Mouse (Mus musculus) lung, postnatal 0 days (tissue): ENCODE data around the gene Baz1b. TPM values are rescaled to one million over a fixed set of nuclear protein-coding genes. Genes with fewer than 3 reads are reported as not detected.

Source experiments
- ATAC-seq: fragments of 200-750 bp; cut with Nextera tagmentation; 2 replicates; pipeline ENCODE4 v1.8.0; 2017; ENCODE audit warnings: moderate library complexity
- DNase-seq: peaks from one replicate; pipeline ENCODE4 v3.0.0-alpha.2; 2016; ENCODE audit warnings: low spot score
- H3K27ac ChIP-seq: fragments of 300-500 bp; sonication (generic); 2 replicates; pipeline ENCODE4 v1.5.1; 2014; ENCODE audit warnings: antibody characterized with exemption, mild to moderate bottlenecking, low read length, mixed read lengths
- H3K27me3 ChIP-seq: fragments of 300-500 bp; sonication (generic); replicated peaks from 2 replicates; pipeline ENCODE4 v1.6.1; 2014; ENCODE audit warnings: low read length, mixed read lengths; ENCODE audit not compliant: insufficient read depth
- H3K36me3 ChIP-seq: fragments of 300-500 bp; sonication (generic); 2 replicates; pipeline ENCODE4 v1.6.1; 2014; ENCODE audit warnings: low read length, mixed read lengths; ENCODE audit not compliant: insufficient read depth
- H3K4me1 ChIP-seq: fragments of 300-500 bp; sonication (generic); 2 replicates; pipeline ENCODE4 v1.6.1; 2014; ENCODE audit warnings: antibody characterized with exemption, low read depth, low read length, mixed read lengths; ENCODE audit not compliant: insufficient read depth
- H3K4me2 ChIP-seq: fragments of 300-500 bp; sonication (generic); replicated peaks from 2 replicates; pipeline ENCODE4 v1.6.1; 2014; ENCODE audit warnings: low read depth, mild to moderate bottlenecking, low read length, moderate library complexity, mixed read lengths
- H3K4me3 ChIP-seq: fragments of 300-500 bp; sonication (generic); 2 replicates; pipeline ENCODE4 v1.5.1; 2014; ENCODE audit warnings: low read depth, low read length
- H3K9ac ChIP-seq: fragments of 300-500 bp; sonication (generic); replicated peaks from 2 replicates; pipeline ENCODE4 v1.6.1; 2014; ENCODE audit warnings: low read depth, mild to moderate bottlenecking
- H3K9me3 ChIP-seq: fragments of 300-500 bp; sonication (generic); 2 replicates; pipeline ENCODE4 v1.6.1; 2016; ENCODE audit warnings: low read length, mixed read lengths
- CTCF ChIP-seq: IDR thresholded peaks from 2 replicates; pipeline ENCODE4 v1.5.1; 2016; ENCODE audit warnings: antibody characterized with exemption, mild to moderate bottlenecking
- EP300 ChIP-seq: IDR thresholded peaks from 2 replicates; pipeline ENCODE4 v1.6.1; 2016; ENCODE audit warnings: antibody characterized with exemption, mild to moderate bottlenecking, control low read depth
- WGBS: fragments of 180-500 bp; shearing (Covaris S2); extraction: QIAGEN DNeasy Blood & Tissue Kit; methylation state at CpG from one replicate; pipeline ENCODE4 v1.1.7; 2014; 5-methylcytosine and 5-hydroxymethylcytosine counted together
- polyA plus RNA-seq: library from polyadenylated mRNA; unstranded; fragments of >200 nt; fragmentation: Nextera tagmentation; extraction: Ambion mirVana; gene quantifications from 2 replicates; pipeline ENCODE4 v1.2.1, GENCODE M21; 2015

Baz1b gene
- polyA plus RNA-seq, 1 experiment from 2014 or later, result 14.6 TPM

DNA sequence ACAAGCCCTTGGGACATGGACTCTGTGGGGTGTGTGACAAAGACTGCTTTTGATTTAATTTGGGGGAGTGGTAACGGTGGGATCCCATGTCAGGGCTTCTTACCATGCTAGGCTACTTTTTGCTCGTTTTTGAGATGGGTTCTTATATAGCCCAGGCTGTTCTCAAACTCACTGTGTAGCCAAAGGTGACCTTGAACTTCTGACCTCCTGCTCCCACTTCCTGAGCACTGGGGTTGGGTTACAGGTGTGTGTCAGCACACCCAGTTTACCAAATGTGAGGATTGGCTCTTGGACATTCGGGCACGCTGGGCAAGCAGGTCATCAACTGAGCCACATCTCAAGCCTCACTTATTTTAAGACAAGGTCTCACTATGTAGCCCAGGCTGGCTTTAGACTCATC lies 83.3 kb downstream of the Baz1b start:
- Histone ChIP-seq H3K4me3 (no peak overlapping the region), H3K27me3 (no peaks in the 10 kb centered on the region), H3K9me3 (no peaks in the 10 kb centered on the region), H3K4me2 (no peak overlapping the region), H3K27ac (no peak overlapping the region), H3K9ac (no peak overlapping the region), H3K4me1 (no peaks in the 10 kb centered on the region; the same call in 1 of the 2 replicates), H3K36me3 (no peaks in the 10 kb centered on the region)
- WGBS, result 71% methylated on average over 4 of the region's 4 CpGs
- no peak for TF ChIP-seq EP300
- no peak for TF ChIP-seq CTCF
- DNase-seq, result no peak
- no peak for ATAC-seq

DNA sequence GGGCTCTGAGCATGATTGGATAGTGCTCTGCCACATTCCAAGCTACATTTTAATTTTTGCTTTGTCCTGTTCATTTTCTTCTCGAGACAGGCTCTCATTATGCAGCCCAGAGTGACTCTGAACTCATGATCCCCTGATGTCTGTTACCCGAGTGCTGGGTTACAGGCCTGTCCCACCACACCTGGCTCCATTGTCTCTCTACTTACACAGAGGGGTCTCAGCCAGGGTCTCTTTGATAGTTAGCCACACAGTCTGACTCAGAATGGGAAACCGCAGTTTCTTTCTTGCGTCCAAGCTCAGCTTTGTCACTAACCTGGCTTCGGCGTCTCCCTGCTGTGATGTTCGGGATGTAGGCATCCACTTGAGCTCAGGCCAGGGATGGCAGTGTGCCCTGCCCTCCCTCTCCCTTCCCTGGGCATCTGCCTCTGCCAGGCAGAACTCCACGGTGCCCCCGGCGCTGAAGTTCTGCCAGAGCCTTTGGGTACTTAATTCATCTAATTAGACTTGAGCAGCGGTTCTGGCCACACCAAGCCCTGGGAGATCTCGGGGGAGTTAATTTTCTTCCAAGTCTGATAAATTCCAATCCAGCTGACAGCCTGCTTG lies 84.6 kb downstream of the Baz1b start:
- Histone ChIP-seq H3K27ac (no peak overlapping the region), H3K4me2 (no peak overlapping the region), H3K9me3 (no peaks in the 10 kb centered on the region), H3K9ac (no peak overlapping the region), H3K4me3 (no peak overlapping the region), H3K27me3 (peaks cover 4% of the 10 kb centered on the region; the same call in 1 of the 2 replicates), H3K4me1 (no peaks in the 10 kb centered on the region; the same call in 1 of the 2 replicates), H3K36me3 (no peaks in the 10 kb centered on the region)
- DNase-seq (no peak), ATAC-seq (no peak)
- 77% methylated on average over 12 of the region's 12 CpGs for WGBS
- TF ChIP-seq EP300, result no peak
- no peak for TF ChIP-seq CTCF

DNA sequence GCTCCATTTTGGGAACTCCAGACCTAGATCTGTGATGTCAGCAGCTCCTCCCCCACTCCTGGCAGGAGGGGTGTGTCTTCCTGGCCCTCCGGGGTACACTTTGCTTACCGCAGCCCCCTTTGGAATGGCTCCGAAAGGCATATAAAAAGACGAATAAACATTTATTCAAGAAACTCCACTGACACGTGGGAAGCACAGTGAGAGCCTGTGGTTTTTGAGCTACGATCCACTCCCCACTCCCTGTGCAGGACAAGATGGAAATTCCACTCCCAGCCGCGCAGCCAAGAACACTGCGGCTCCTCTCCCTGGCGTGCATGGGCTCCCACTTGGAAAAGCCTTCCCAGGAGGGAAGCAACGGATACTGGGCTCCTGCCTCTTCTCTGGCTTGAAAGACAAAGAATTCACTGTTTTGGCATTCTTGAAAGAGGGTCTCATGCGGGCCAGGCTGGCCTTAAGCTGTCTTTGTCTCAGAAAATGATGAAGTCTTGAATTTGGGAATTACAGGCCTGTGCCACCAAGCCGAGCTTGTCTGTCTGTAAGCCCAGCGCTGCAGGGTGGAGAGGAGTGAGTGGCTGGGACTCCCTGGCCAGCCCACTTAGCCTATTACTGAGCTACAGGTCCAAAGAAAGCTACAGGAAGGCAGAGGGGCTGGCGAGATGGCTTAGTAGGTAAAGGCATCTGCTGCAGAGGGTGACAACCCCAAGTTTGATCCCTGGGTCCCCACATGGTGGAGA lies 87.8 kb downstream of the Baz1b start:
- Histone ChIP-seq H3K27me3 (peaks cover 4% of the 10 kb centered on the region; the same call in 1 of the 2 replicates), H3K4me3 (no peak overlapping the region), H3K9me3 (no peaks in the 10 kb centered on the region), H3K4me1 (no peaks in the 10 kb centered on the region; the same call in 1 of the 2 replicates), H3K9ac (no peak overlapping the region), H3K4me2 (peak overlapping the region; percentile 31), H3K27ac (no peak overlapping the region), H3K36me3 (no peaks in the 10 kb centered on the region)
- no peak for ATAC-seq
- TF ChIP-seq CTCF, result no peak
- TF ChIP-seq EP300, result no peak
- 23% methylated on average over 15 of the region's 15 CpGs for WGBS
- DNase-seq, result no peak

GRCm38 (mm10) chr5:135276597-135276996 lies 89.5 kb downstream of the Baz1b start:
- ATAC-seq, result no peak
- Histone ChIP-seq H3K27ac (no peak overlapping the region), H3K9me3 (no peaks in the 10 kb centered on the region), H3K36me3 (no peaks in the 10 kb centered on the region), H3K4me3 (0 out of 2 replicates have a peak overlapping the region, but pooled peaks have one; percentile 12), H3K9ac (no peak overlapping the region), H3K27me3 (peaks cover 4% of the 10 kb centered on the region; the same call in 1 of the 2 replicates), H3K4me2 (no peak overlapping the region; the same call in 1 of the 2 replicates), H3K4me1 (no peaks in the 10 kb centered on the region; the same call in 1 of the 2 replicates)
- no peak for TF ChIP-seq CTCF
- TF ChIP-seq EP300, result no peak
- no peak for DNase-seq
- 9% methylated on average over 36 of the region's 36 CpGs for WGBS

- Histone ChIP-seq H3K4me1 (no peaks in the 10 kb centered on the region), H3K4me2 (no peak overlapping the region), H3K9me3 (no peaks in the 10 kb centered on the region), H3K4me3 (no peak overlapping the region), H3K27me3 (peaks cover 4% of the 10 kb centered on the region; the same call in 1 of the 2 replicates), H3K9ac (no peak overlapping the region), H3K27ac (no peak overlapping the region), H3K36me3 (no peaks in the 10 kb centered on the region)
- DNase-seq (no peak), ATAC-seq (no peak)
- TF ChIP-seq EP300, result no peak
- no peak for TF ChIP-seq CTCF
- WGBS, result 68% methylated on average over 9 of the region's 9 CpGs
Measured at GRCm38 (mm10) chr5:135280226-135280625, 93.2 kb downstream of the Baz1b start.

GRCm38 (mm10) chr5:135285211-135285610 lies 98.1 kb downstream of the Baz1b start:
- H3K27me3 ChIP-seq, result no peaks in the 10 kb centered on the region
- no peaks in the 10 kb centered on the region for H3K9me3 ChIP-seq
- DNase-seq (no peak), ATAC-seq (no peak)
- H3K4me3 ChIP-seq, result no peak overlapping the region
- H3K9ac ChIP-seq, result no peak overlapping the region
- 70% methylated on average over 3 of the region's 3 CpGs for WGBS
- no peaks in the 10 kb centered on the region for H3K4me1 ChIP-seq
- H3K4me2 ChIP-seq, result no peak overlapping the region
- H3K36me3 ChIP-seq, result no peaks in the 10 kb centered on the region
- no peak overlapping the region for H3K27ac ChIP-seq
- TF ChIP-seq CTCF (no peak), EP300 (no peak)
